Mouse (Mus musculus): Measurements from ENCODE around the gene Parva.

DNA sequence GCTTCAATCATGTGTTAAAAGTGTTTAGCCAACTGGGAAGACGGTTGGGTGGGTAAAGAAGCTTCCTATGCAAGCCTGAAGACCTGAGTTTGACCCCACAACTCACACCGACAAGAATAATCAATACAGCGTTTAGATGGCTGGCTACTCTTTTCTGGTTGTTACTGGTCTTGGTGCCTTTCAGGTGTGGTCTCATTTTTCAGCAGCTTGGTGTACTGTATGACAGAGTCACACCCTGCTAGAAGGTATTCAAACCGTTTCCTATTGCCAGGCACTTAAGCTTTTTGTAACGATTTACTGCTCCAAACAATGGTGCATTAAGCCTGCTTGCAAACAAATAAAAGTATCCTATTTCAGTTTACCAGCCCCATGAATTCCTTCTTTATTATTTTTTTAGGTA is 25.2 kb downstream of the Parva start:
- no peak for TF ChIP-seq CHD2 (IDR thresholded peaks at IDR 0.05; ENCODE audit: low read depth, low read length)
- TF ChIP-seq ZC3H11A (IDR thresholded peaks at IDR 0.05; ENCODE audit: borderline replicate concordance, low read depth, low read length): no peak
- TF ChIP-seq ZNF384 (IDR thresholded peaks at IDR 0.05; ENCODE audit: low read depth, low read length): no peak
- TF ChIP-seq HCFC1 (IDR thresholded peaks at IDR 0.05; ENCODE audit: borderline replicate concordance, insufficient read depth, low read length): no peak

All from ES-E14 (cell line).